Mouse (Mus musculus) layer of hippocampus, adult 8-10 months (tissue): ENCODE measurements around the gene Sorbs2. TPM values are rescaled to one million over a fixed set of nuclear protein-coding genes. Genes with fewer than 3 reads are reported as not detected.

Experiments used
- DNase-seq, 2 experiments: peaks; one replicate each; pipeline ENCODE4 v3.0.0; 2022; ENCODE audit warnings: low spot score in 2 of 2
- total RNA-seq, 4 experiments: library from RNA; stranded (reverse); gene quantifications; 2 replicates each; pipeline ENCODE4 v1.2.4; 2022

Gene Sorbs2
- total RNA-seq, 4 experiments from 2014 or later: 154 to 183 (median 170) TPM

DNA sequence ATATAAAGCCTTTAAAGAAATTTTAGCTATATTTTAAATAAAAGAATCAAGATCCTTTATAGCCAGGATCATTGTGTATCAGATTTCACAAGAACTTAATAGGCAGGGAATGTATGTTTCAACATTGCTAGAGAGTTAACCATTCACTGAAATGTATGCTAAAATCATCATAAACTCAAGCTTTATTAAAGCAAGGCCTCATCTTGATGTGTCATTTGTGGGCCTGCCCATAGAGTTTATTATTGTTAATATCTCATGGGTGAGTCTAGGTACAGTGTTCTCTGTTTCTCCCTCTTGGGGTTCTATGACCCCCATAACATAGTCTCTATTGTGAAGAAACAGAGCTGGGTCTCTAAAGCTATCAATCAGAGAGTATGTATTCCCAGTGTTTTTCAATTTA lies 236.2 kb downstream of the Sorbs2 start:
- no peak for DNase-seq

DNA sequence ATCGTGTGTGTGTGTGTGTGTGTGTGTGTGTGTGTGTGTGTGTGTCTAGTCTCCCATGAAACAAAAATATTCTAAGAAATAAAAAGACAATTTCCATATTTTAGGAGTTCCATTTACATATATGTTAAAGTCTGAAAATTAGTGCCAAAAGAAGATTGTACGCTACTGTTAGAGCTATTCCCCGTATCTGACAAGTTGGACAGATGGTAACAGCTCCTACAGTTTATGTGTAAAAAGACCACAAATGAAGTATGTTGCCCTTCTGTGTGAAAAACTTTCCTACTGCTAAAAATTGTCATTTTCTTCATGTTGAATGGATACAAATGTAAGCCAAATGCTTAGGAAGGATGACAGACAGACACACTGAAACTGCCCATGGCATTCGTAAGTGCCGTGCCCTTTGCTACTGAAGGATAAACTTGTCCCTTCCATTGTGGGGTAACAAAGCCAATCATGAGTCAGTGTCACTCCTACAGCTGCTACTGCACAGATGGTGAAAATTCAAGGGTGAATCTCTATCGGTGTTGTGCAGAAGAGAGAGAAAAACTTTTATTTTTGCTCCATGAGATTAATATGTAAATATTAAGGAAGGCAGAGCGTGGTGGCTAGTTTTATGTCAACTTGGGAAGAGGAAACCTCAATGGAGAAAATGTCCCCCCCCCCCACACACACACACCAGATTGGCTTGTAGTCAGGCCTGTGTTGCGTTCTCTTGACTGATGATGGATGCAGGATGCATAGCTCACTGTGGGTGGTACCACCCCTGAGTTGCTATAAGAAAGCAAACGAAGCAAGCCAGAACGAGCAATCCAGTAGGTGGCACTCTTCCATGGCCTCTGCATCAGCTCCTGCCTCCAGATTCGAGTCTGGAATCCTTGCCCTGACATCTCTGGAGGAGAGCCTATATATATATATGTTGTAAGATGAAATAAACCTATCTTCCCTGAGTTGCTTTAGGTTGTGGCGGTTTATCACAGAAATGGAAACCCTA lies 244.2 kb downstream of the Sorbs2 start:
- DNase-seq: no peak

DNA sequence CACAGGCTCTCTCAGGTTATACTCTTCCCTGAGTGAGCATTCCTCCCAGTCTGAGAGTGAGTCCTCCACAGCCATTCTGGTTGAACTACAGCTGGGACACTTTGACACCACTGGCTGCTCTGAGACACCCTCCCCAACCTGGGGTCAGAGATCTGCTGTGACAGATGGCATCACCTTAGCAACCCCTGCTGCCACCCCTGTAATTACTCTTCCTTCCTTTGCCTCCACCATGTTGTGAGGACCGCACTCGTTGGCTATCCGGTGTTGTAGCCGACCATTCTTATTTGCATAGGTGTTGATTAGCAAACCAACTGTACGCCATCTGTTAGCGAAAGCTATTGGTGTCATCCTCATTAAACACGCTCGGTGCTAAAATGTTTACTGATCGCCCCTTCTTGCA lies 247.9 kb downstream of the Sorbs2 start:
- no peak for DNase-seq

DNA sequence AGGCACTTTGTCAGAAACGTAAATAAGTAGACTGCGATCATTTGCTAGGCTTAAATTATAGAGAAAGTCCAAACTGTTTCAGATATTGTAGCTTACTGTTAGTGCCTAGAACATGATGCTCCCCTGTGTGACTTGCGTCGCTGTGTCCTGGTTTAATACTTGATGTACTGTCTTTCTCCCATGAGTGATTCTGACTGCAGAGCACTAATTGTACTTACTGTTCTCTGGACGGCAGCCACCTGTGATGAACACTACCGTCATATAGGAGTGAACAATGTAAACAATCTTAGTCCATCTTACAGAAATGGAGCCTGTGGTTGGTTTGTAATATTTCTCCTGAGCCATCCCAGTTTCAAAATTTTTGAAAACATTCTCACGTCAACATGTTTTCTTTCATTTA lies 248.4 kb downstream of the Sorbs2 start:
- DNase-seq: no peak

DNA sequence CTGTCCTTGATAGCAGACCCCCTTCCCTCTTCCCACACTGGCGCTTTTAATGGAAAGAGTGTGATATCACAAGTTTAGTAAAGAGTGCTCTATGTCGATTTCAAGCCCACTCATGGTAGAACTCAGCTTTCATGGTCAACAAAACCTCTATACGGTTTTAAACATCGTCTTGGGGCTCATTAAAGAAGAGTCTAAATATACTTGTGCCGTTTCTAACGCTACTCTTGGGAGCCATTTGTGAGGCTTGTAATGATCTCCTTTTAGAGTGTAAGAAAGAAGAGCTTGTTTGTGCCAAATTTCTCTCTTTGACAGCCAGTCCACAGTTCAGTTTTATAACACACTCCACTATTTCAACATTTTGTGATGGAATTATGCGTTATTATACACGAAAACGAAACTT lies 253.0 kb downstream of the Sorbs2 start:
- DNase-seq: no peak

DNA sequence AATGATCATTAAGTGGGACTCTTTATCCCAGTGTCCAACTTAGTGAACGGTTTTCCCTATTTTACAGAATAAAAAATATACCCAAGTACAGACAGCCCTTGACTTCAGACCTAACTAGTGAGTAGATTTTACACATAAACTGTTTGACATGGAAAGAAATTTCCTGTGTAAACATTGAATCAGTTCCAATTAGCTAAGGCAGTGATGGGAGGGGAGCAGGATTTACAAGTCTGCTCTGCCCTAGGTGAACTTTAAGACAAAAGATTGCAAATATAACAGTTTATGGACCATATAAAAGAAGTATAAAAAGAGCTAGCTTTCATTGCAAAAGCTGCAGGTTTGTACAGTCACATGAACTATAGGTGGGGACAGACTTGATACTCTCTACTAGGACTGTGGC lies 253.5 kb downstream of the Sorbs2 start:
- DNase-seq: no peak

DNA sequence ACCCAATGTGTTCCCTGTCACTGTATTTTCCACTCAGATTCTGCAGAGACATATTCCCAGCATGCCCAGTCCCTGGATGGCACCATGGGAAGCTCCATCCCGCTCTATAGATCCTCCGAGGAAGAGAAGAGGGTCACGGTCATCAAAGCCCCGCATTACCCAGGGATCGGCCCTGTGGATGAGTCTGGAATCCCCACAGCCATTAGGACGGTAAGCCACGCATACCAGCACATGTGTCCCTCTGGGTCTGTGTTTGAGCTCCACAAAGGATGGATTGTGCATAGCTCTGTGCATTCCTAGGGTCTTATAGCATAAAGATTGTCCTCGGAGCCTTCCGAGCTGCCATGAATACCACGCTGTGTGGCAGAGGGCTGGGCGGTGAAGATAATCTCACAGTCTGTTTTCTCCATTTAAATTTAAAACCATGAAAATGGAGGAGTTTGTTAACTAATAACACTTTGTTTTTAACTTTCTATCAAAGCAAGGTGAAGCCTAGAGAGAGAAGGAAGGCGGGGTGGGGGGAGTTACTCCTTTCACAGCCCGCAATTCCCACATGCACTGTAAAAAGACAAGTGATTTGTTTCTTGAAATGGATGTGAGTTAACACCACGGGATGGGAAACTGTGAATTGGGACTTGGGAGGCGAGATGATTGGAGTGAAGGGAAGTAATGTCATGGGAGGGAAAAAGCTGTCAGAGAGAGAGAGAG lies 255.5 kb downstream of the Sorbs2 start:
- no peak for DNase-seq

DNA sequence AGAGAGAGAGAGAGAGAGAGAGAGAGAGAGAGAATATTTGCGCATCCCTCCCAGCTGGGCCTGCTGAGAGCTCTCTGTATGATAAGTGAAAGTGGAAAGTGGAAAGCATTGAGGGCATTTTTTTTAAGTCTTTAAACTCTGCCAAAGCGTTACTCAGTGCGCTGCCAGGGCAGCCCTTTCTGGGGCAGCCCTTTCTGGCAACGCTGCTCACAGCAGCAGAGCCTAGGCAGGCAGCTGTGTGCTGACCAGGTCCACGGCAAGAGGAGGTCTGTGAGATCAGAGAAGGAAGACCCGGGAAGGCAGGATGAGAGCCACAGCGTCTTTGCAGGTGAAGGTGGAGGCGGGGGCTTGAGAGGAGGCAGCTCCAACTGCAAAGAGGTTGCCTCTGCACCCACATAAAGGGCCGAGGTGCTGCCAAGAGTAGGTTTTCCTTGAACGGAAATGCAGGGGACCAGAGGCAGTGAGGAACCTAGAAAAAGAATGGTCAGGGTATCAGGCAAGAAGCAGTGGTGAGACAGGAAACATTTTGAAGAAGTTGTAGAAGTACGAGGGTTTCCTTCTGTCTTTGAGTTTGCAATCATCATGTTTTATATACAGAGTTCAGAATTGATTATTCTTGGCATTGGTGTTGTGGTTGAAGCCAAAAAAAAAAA lies 256.2 kb downstream of the Sorbs2 start:
- no peak for DNase-seq

DNA sequence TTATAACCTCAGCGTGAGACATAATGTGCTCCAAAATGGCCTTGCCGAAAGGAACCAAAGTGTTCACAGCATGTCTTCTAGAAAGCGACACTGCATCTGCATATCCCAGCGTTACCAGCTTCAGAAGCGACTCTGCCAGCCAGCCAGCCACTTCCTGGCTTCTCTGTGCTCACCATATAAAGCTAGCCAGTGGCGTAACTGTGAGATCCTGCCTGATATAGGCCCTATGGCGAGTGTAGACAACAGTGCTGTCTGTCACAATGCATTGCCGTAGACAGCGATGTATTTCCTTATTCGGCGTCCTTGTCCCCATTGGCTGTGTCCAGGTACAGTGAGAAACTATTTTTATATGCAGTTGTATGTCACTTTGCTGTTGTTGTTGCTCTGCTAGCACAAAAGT lies 258.6 kb downstream of the Sorbs2 start:
- no peak for DNase-seq

DNA sequence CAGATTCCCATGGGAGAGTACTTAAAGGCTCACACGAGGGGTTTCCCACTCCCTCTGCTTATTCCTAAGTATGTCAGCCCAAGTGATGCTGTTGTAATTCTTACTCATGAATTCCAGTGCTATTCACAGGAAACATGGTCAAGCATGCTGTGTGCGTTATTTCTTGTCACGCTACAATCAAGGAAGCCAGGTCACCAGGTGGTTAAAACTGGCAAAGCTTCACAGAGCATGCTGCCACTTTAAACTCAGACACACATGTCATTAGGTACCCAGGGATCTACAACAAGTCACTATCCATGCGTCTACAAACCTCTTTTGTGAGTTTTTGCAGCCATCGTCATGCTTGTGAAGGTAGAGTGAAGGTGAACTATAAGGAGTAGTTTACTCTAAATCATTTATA lies 267.3 kb downstream of the Sorbs2 start:
- no peak for DNase-seq

DNA sequence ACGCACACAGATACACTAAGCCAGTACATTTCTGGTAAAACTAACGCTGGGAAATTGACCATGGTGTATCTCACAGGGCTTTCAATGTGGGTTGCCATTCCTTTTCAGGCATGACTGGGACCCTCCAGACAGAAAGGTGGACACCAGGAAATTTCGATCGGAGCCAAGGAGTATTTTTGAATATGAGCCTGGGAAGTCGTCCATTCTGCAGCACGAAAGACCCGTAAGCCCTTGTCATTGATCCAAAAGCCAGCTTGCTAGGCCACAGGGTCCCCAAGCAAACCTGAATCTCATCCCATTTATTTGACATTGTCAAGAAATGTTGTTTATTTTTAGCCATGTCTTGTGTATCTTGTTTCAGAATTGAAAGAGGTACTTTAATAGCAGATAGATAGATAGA lies 267.9 kb downstream of the Sorbs2 start:
- DNase-seq: no peak

DNA sequence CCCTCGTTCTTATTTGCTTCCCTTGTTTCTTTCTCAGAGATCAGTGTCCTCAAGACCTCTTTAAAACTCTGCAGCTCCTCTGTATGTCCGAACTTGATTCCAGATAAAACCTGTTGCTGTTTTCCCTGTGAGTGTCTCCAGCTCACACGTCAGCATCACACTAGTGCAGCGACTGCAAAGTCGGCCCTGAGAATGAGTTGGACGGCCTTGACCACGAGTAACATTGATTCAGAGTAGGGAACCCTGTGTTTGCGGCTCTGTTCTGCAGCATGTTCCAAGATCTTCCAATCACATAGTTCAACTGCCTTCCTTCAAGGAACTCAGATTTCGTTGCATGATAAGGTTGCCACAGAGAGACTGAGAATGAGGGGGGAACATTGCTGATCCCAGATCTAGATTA lies 268.8 kb downstream of the Sorbs2 start:
- DNase-seq: no peak

DNA sequence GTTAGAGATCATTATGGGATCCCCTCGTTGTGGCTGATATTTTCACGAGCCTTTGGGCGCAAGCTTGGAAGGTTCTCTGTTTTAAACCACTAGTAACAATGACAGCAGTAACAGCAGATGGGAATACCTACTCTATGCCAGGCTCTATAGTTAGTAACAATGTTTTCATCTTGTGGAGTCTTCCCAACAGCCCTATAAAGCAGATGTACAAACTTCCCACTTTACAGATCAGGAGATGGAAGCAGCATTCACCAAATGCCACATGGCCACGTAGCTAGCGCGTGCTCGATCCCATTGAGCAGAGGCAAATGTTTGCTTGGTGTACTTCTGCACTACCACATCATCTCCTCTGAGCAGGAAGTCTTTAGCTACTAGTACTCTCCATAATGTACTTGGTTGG lies 269.4 kb downstream of the Sorbs2 start:
- peak; percentile 42 to 64 for DNase-seq

DNA sequence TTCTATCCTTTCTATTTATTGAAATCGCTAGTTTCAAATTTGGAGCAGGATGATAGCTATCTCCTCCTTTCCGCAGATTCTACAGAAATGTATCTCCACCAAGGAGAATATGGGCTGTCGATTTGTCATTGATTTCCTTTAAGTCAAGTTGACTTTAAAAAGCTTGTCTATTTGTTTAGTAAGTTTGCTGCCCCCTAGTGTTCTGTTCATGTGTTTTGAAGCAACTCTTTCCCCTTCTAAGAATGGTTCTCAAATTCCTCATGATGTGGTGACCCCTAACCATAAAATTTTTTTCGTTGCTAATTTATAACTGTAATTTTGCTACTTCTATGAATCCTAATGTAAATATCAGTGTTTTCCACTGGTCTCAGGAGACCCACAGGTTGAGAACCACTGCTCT lies 273.0 kb downstream of the Sorbs2 start:
- DNase-seq: no peak

DNA sequence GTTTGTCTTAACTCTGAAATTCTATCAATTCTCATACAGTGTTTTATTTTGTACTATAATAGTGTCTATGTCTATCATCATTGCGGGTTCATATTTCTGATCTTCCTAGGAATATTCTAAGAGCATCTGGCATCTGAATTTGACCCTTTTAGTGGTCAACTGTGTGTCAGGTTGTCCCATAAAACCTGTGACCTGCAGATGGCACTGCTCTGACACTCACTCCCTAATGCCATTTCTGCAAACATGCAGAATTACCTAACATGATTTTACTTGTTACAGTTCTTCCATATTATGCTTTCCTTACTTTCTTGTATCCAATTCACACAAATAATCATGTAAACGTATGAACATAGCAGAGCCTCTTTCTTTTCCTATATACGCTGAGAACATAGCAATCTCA lies 281.0 kb downstream of the Sorbs2 start:
- DNase-seq: no peak

DNA sequence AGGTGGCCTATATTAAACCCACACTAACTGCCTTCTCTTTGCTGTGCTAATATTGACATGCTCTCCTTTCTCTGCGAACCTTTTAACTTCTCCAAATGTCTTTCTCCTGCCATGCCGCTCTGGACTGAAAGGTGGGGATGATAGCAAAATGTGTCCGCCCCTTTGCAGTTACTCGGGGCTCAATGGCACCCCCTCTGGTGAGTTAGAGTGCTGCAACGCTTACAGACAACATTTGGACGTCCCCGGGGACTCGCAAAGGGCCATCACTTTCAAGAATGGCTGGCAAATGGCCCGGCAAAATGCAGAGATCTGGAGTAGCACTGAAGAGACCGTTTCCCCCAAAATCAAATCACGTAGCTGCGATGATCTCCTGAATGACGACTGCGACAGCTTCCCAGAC lies 287.3 kb downstream of the Sorbs2 start:
- no peak for DNase-seq

DNA sequence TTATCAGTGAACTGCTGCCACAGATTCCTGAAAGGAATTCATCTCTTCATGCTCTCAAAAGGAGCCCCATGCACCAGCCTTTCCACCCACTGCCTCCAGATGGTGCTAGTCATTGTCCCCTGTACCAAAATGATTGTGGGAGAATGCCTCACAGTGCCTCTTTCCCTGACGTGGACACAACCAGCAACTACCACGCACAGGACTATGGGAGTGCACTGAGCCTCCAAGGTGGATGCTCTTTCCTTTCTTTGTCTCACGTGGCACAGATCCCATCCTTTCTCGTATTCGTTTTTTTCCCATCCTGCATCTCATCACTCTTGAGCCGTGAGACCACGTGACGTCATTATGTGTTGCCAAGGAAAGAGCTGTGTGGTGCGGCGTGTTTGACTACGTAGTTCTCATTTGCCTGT lies 288.7 kb downstream of the Sorbs2 start:
- DNase-seq: peak; percentile 73 to 82

DNA sequence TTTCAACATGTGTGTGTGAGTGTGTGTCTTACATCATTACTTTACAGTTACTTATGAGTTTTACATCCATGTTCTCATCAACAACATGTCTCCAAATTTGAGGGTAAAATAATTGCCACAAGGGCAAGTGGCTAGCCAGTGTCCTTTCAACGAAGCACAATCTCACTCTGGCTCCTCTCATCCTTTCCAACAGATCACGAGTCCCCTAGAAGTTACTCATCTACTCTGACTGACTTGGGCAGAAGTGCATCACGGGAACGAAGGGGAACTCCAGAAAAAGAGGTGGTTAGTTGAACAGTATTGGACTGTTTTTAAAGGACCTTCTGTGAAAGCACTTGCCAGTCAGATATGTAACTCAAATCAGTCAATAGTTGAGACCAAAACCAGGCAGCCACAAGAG lies 291.9 kb downstream of the Sorbs2 start:
- DNase-seq: no peak

DNA sequence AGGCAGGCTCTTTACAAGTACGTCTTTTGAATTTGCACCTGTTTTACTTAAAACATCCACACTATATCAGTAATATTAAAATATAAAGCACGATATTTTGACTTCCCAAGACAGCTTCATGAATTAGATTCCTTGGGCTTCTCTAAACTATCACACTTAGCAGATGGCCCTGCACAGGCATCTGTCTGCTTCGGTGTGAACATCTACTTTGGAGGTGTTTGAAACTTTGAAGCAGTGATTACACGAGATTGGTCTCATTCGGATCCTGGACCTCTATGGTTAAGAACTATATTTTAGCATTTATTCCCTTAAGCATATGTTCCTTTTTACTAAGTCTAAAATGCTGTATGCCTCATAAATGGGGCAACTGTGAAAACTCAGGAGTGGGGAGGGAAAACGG lies 301.0 kb downstream of the Sorbs2 start:
- no peak for DNase-seq

DNA sequence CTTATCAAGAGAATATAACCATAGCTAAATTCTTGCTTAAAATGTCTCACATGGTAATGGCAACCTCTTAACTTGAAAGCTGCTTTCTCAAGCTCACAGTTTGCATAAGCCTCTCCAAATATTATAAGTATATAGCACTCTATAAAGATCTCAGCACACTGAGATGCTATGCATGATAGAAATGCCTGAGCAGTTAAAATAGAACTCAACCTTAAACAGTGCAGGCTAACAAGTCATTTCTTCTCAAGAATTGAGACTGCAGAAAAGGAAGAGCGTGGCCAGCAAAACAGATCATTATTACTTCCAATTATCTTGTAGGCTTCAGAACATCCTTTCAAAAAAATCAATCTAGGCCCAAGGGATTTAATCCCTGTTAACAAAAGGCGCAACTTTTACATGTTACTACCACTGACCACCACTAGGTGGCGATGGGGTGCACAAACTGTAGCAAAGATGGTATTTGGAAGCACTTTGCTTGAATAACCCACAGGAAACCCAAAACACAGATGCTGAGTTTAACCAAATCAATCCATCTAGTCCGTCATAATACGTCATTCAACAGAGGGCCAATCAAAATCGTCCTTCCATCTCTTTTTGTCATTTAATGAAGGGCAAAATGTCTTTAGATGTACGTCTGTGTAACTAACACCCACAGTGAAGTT lies 309.3 kb downstream of the Sorbs2 start:
- peak in 1 of 2 experiments; percentile 60 for DNase-seq

DNA sequence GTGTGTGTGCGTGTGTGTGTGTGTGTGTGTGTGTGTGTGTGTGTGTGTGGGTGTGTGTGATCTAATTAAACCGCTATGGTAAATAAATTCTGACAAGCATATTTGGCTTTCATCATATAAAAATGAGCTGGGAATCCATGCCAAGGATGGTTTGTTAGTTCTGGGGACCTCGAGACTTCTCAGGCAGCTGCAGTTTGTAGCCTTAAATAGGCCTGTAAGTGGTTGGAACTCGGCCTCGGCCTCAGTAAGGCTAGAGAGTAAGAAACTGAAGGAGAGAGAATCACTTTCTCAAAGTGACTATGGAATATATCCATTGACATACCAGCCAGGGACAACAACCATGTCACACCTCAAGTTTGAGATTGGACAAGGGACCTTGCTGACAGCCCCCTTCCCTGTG lies 314.1 kb downstream of the Sorbs2 start:
- DNase-seq: no peak
